Mouse (Mus musculus) inflammation-experienced regulatory T-cells (primary cell): ENCODE measurements around the gene Zfp94. TPM values are rescaled to one million over a fixed set of nuclear protein-coding genes. Genes with fewer than 3 reads are reported as not detected.

Source experiments
- polyA plus RNA-seq, 2 experiments: library from polyadenylated mRNA; unstranded; fragments of 100-300 nt; shearing (Covaris generic); gene quantifications; one replicate each; pipeline ENCODE4 v1.2.1; 2017

Gene Zfp94
- polyA plus RNA-seq: 10 to 100 TPM; 17.0 to 17.9 TPM

GRCm38 (mm10) chr7:24316567-24317092 lies at the start of gene Zfp94:
Gene Zfp94 (minus strand): TSS chr7:24316666.

GRCm38 (mm10) chr7:24348896-24349295 lies 32.4 kb upstream of the Zfp94 start, which contains the start of gene Lypd5:
Gene Lypd5 (plus strand): TSS chr7:24349196.

GRCm38 (mm10) chr7:24333304-24333986 lies 17.0 kb upstream of the Zfp94 start, which contains the start of gene Tescl:
Gene Tescl (minus strand): TSS chr7:24333936.

GRCm38 (mm10) chr7:24300771-24301282 lies 15.6 kb downstream of the Zfp94 start, which contains the start of gene Zfp61:
Gene Zfp61 (minus strand): TSS chr7:24301232.

GRCm38 (mm10) chr7:24270288-24270672 lies 46.2 kb downstream of the Zfp94 start, which contains the start of gene Zfp93:
Gene Zfp93 (plus strand): TSS chr7:24270420.

GRCm38 (mm10) chr7:24254633-24255474 lies 61.6 kb downstream of the Zfp94 start, which contains the start of gene Zfp108:
Gene Zfp108 (plus strand): TSS chr7:24254794.

Other genes starting within 250 kb of the Zfp94 start
- 10 to 100 TPM; 28.1 to 47.1 TPM for gene Zfp180, start 234.7 kb downstream of the Zfp94 start, polyA plus RNA-seq
- under 1 TPM; 0.60 to 0.88 TPM for gene Zfp112, start 204.4 kb downstream of the Zfp94 start, polyA plus RNA-seq
- gene Zfp235, start 182.5 kb downstream of the Zfp94 start, polyA plus RNA-seq: 10 to 100 TPM; 13.4 to 18.2 TPM
- 1 to 10 TPM in 1 of 2 experiments, under 1 TPM in 1; 0.78 to 1.6 TPM for gene Zfp114, start 141.6 kb downstream of the Zfp94 start, polyA plus RNA-seq
- 1 to 10 TPM in 1 of 2 experiments, under 1 TPM in 1; 0.80 to 3.0 TPM for gene Zfp111, start 105.2 kb downstream of the Zfp94 start, polyA plus RNA-seq
- 1 to 10 TPM; 5.5 to 5.8 TPM for gene Zfp109, start 79.1 kb downstream of the Zfp94 start, polyA plus RNA-seq
- under 1 TPM; 0.43 to 0.93 TPM for gene Zfp108, start 61.9 kb downstream of the Zfp94 start, polyA plus RNA-seq
- 1 to 10 TPM; 2.7 to 4.1 TPM for gene Zfp93, start 46.2 kb downstream of the Zfp94 start, polyA plus RNA-seq
- 10 to 100 TPM; 20.2 to 27.5 TPM for gene Zfp61, start 15.4 kb downstream of the Zfp94 start, polyA plus RNA-seq
- gene Tescl, start 17.3 kb upstream of the Zfp94 start, polyA plus RNA-seq: not detected
- gene Lypd5, start 32.5 kb upstream of the Zfp94 start, polyA plus RNA-seq: 1 to 10 TPM in 1 of 2 experiments, under 1 TPM in 1; 0.11 to 2.3 TPM
- 100 to 1,000 TPM; 350 to 423 TPM for gene Kcnn4, start 53.6 kb upstream of the Zfp94 start, polyA plus RNA-seq
- gene Smg9, start 83.0 kb upstream of the Zfp94 start, polyA plus RNA-seq: 10 to 100 TPM; 51.5 to 80.1 TPM
- under 1 TPM in 1 of 2 experiments, not detected in 1; 0.45 TPM for gene Irgc1, start 135.6 kb upstream of the Zfp94 start, polyA plus RNA-seq
- gene Plaur, start 145.8 kb upstream of the Zfp94 start, polyA plus RNA-seq: 1 to 10 TPM in 1 of 2 experiments, under 1 TPM in 1; 0.65 to 3.3 TPM
- gene Cadm4, start 165.4 kb upstream of the Zfp94 start, polyA plus RNA-seq: under 1 TPM; 0.42 to 0.82 TPM
- gene Zfp428, start 190.3 kb upstream of the Zfp94 start, polyA plus RNA-seq: 1 to 10 TPM; 1.0 to 1.5 TPM
- 1 to 10 TPM in 1 of 2 experiments, not detected in 1; 1.1 TPM for gene AC161166.1, start 195.8 kb upstream of the Zfp94 start, polyA plus RNA-seq
- gene Irgq, start 214.0 kb upstream of the Zfp94 start, polyA plus RNA-seq: 1 to 10 TPM; 3.9 to 6.5 TPM
- gene Pinlyp, start 229.5 kb upstream of the Zfp94 start, polyA plus RNA-seq: not detected
- 10 to 100 TPM; 60.5 to 60.6 TPM for gene Xrcc1, start 229.6 kb upstream of the Zfp94 start, polyA plus RNA-seq